Mouse (Mus musculus) bone marrow, adult 2 months (tissue): ENCODE results near the gene Zpld1.

Experiments used
- CTCF ChIP-seq: fragments of 200-500 bp; IDR thresholded peaks from 2 replicates; pipeline ENCODE4 v1.5.1; 2011; ENCODE audit warnings: low read length, control low read depth; ENCODE audit not compliant: control insufficient read depth, insufficient read depth
- POLR2A ChIP-seq: fragments of 200-500 bp; IDR thresholded peaks from 2 replicates; pipeline ENCODE4 v1.6.1; 2011; ENCODE audit warnings: low read depth, mild to moderate bottlenecking, control low read depth, low read length, borderline replicate concordance; ENCODE audit not compliant: control insufficient read depth

DNA sequence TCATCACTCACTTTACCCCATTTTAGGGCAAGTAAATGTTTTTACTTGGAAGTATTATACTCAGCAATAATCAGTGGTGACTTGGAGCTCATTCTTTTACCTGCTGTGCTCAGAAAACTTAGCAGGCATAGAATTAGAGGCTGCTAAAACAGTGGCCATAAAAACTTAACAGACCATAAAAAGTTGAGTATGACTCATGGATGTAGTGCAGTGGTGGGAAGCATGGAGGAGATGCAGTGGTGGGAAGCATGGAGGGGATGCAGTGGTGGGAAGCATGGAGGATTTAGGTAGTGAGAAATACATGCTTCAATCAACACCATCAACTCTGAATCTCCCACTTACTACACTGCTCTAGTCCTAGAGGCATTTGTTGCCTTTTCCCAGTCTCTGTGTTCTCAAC lies 19.2 kb upstream of the Zpld1 start:
- TF ChIP-seq POLR2A: no peak
- no peak for TF ChIP-seq CTCF
